Mouse (Mus musculus) CH12.LX (cell line): ENCODE measurements around the gene Spty2d1. TPM values are rescaled to one million over a fixed set of nuclear protein-coding genes. Genes with fewer than 3 reads are reported as not detected.

ENCODE experiments used
- DNase-seq: peaks from one replicate; pipeline ENCODE4 v3.0.0-alpha.2; 2013; ENCODE audit errors: extremely low read depth
- H3K27ac ChIP-seq: 2 replicates; pipeline ENCODE4 v1.5.1; 2012; ENCODE audit warnings: low read depth, mild to moderate bottlenecking, control low read depth, moderate library complexity; ENCODE audit not compliant: insufficient read depth
- H3K27me3 ChIP-seq: replicated peaks from 2 replicates; pipeline ENCODE3; 2012; ENCODE audit warnings: inconsistent platforms
- H3K36me3 ChIP-seq, 2 experiments: replicated peaks in 1 of 2; 2 replicates each; pipeline versions ENCODE3 to v1.6.1; 2012; ENCODE audit warnings: inconsistent platforms in 1 of 2, low read length in 1 of 2, mild to moderate bottlenecking in 1 of 2, mixed read lengths in 1 of 2, moderate library complexity in 1 of 2; ENCODE audit not compliant: control insufficient read depth in 1 of 2, insufficient read depth in 1 of 2
- H3K4me1 ChIP-seq, 2 experiments: 2 replicates each; pipeline ENCODE4 v1.6.1; 2012; ENCODE audit warnings: inconsistent platforms in 1 of 2, moderate library complexity in 1 of 2; ENCODE audit not compliant: insufficient read depth in 2 of 2, control insufficient read depth in 1 of 2
- H3K4me2 ChIP-seq: 2 replicates; pipeline ENCODE4 v1.6.1; 2012; ENCODE audit warnings: low read depth, mild to moderate bottlenecking, control low read depth; ENCODE audit not compliant: poor library complexity, insufficient read depth, severe bottlenecking
- H3K4me3 ChIP-seq, 3 experiments: fragments of 150-350 bp in 1 of 3; sonication (generic) in 1 of 3; replicated peaks in 1 of 3; 2 replicates each; pipeline versions ENCODE3 to v1.5.1; 2011 to 2012; ENCODE audit warnings: low read depth in 2 of 3, low read length in 2 of 3, mild to moderate bottlenecking in 2 of 3, moderate library complexity in 2 of 3, control low read depth in 1 of 3, improper control_type of control experiment in 1 of 3, inconsistent platforms in 1 of 3, mixed read lengths in 1 of 3; ENCODE audit not compliant: poor library complexity in 1 of 3
- H3K79me2 ChIP-seq: replicated peaks from 2 replicates; pipeline ENCODE4 v1.6.1; 2012; ENCODE audit warnings: mild to moderate bottlenecking, moderate library complexity; ENCODE audit not compliant: control insufficient read depth, poor library complexity, insufficient read depth, severe bottlenecking; ENCODE audit errors: extremely low read depth
- H3K9ac ChIP-seq: 2 replicates; pipeline ENCODE4 v1.6.1; 2012; ENCODE audit warnings: low read depth, mild to moderate bottlenecking, control low read depth, moderate library complexity; ENCODE audit not compliant: insufficient read depth
- H3K9me3 ChIP-seq: replicated peaks from 2 replicates; pipeline ENCODE3; 2012; ENCODE audit warnings: low read length, inconsistent platforms, mixed read lengths
- BHLHE40 ChIP-seq: IDR thresholded peaks from 2 replicates; pipeline ENCODE4 v1.6.1; 2011; ENCODE audit warnings: mild to moderate bottlenecking, low read depth, low read length, improper control_type of control experiment
- CHD2 ChIP-seq: IDR thresholded peaks from 2 replicates; pipeline ENCODE4 v1.6.1; 2011; ENCODE audit warnings: low read length, improper control_type of control experiment
- ELF1 ChIP-seq: IDR thresholded peaks from 2 replicates; pipeline ENCODE4 v1.6.1; 2014; ENCODE audit warnings: low read depth, mild to moderate bottlenecking, inconsistent platforms, low read length, improper control_type of control experiment
- ETS1 ChIP-seq: conservative IDR thresholded peaks from 2 replicates; pipeline ENCODE4 v1.6.1; 2012; ENCODE audit warnings: low read depth, mild to moderate bottlenecking, inconsistent platforms, low read length, improper control_type of control experiment, moderate library complexity
- GABPA ChIP-seq: IDR thresholded peaks from 2 replicates; pipeline ENCODE4 v1.6.1; 2012; ENCODE audit warnings: low read depth, low read length, improper control_type of control experiment, inconsistent platforms; ENCODE audit not compliant: insufficient replicate concordance
- JUND ChIP-seq: conservative IDR thresholded peaks from 2 replicates; pipeline ENCODE4 v1.6.1; 2011; ENCODE audit warnings: low read depth, low read length, improper control_type of control experiment
- MAX ChIP-seq: IDR thresholded peaks from 2 replicates; pipeline ENCODE4 v1.6.1; 2011; ENCODE audit warnings: low read length, improper control_type of control experiment
- MEF2A ChIP-seq: IDR thresholded peaks from 2 replicates; pipeline ENCODE4 v1.6.1; 2014; ENCODE audit warnings: low read depth, mild to moderate bottlenecking, inconsistent platforms, low read length, improper control_type of control experiment, borderline replicate concordance
- MXI1 ChIP-seq: IDR thresholded peaks from 2 replicates; pipeline ENCODE4 v1.6.1; 2011; ENCODE audit warnings: mild to moderate bottlenecking, low read depth, low read length, improper control_type of control experiment
- MYC ChIP-seq: IDR thresholded peaks from 2 replicates; pipeline ENCODE4 v1.6.1; 2011; ENCODE audit warnings: low read depth, mild to moderate bottlenecking, improper control_type of control experiment, low read length
- POLR2AphosphoS2 ChIP-seq: IDR thresholded peaks from 2 replicates; pipeline ENCODE4 v1.6.1; 2011; ENCODE audit warnings: low read depth, low read length, improper control_type of control experiment
- RAD21 ChIP-seq: IDR thresholded peaks from 2 replicates; pipeline ENCODE4 v1.6.1; 2011; ENCODE audit warnings: low read depth, mild to moderate bottlenecking, low read length, improper control_type of control experiment, moderate library complexity
- RCOR1 ChIP-seq: conservative IDR thresholded peaks from 2 replicates; pipeline ENCODE4 v1.6.1; 2012; ENCODE audit warnings: low read depth, mild to moderate bottlenecking, inconsistent platforms, low read length, improper control_type of control experiment
- SMC3 ChIP-seq: IDR thresholded peaks from 2 replicates; pipeline ENCODE4 v1.6.1; 2011; ENCODE audit warnings: low read depth, low read length, improper control_type of control experiment
- USF1 ChIP-seq: IDR thresholded peaks from 2 replicates; pipeline ENCODE4 v1.6.1; 2014; ENCODE audit warnings: low read depth, mild to moderate bottlenecking, inconsistent platforms, low read length, improper control_type of control experiment
- dilution Hi-C: fragments of 300-500 bp; cut with MboI; formaldehyde crosslinking; loops from 2 replicates; pipeline ENCODE4 v1.14.3; 2020; ENCODE audit warnings: low sequenced_read_pairs; ENCODE audit not compliant: extremely low pct_unique_long_range_greater_than_20kb, extremely low pct_ligation_motif_present
- in situ Hi-C: fragments of 300-500 bp; cut with MboI; formaldehyde crosslinking; loops from 3 replicates; pipeline ENCODE4 v1.14.3; 2019; ENCODE audit warnings: low sequenced_read_pairs, low pct_ligation_motif_present, low pct_unique_long_range_greater_than_20kb, mixed read lengths
- polyA plus RNA-seq: library from polyadenylated mRNA; unstranded; fragments of >175 nt; gene quantifications from 2 replicates; pipeline ENCODE4 v1.2.1, GENCODE M21; 2012; ENCODE audit warnings: low read depth; ENCODE audit not compliant: insufficient read length
- total RNA-seq, 2 experiments: library from RNA; depleted of rRNA; stranded (reverse); fragments of 300-350 nt in 1 of 2; fragments of >200 nt in 1 of 2; gene quantifications; 2 replicates each; pipeline ENCODE4 v1.2.3; 2012 to 2014

Spty2d1 gene
- total and polyA plus RNA-seq, 3 experiments: 10.5 to 32.6 (median 22.9) TPM

DNA sequence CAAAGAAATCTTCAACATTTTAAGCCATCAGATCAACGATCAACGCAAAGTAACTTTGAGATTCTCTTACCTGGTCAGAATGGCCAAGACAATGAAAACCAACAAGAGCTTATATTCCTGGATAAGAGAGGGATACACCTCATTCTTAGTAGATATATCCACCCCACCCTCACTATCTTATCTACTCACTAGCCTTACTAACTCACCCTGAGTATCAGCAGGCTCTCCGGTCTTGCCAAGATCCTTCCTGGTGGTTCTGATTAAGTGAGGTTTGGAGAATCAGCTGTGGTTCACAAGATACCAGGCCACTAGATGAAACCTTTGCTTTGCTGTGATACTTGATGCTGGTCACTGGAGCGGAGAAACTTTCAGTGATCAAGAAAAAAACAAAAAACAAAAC lies 33.6 kb downstream of the Spty2d1 start:
- Histone ChIP-seq H3K27me3 (no peaks in the 10 kb centered on the region), H3K4me2 (no peak overlapping the region), H3K9me3 (no peaks in the 10 kb centered on the region), H3K4me1 (no peaks in the 10 kb centered on the region), H3K79me2 (no peaks in the 10 kb centered on the region), H3K4me3 (no peak overlapping the region), H3K36me3 (no peaks in the 10 kb centered on the region), H3K9ac (no peak overlapping the region), H3K27ac (no peak overlapping the region)
- in situ Hi-C loops (no loop called here), dilution Hi-C loops (no loop called here)
- TF ChIP-seq BHLHE40 (no peak), GABPA (no peak), POLR2AphosphoS2 (no peak), MYC (no peak), USF1 (no peak), JUND (no peak), CHD2 (no peak), RCOR1 (no peak), MXI1 (no peak), MEF2A (no peak), ETS1 (no peak), SMC3 (no peak)
- no peak for DNase-seq

DNA sequence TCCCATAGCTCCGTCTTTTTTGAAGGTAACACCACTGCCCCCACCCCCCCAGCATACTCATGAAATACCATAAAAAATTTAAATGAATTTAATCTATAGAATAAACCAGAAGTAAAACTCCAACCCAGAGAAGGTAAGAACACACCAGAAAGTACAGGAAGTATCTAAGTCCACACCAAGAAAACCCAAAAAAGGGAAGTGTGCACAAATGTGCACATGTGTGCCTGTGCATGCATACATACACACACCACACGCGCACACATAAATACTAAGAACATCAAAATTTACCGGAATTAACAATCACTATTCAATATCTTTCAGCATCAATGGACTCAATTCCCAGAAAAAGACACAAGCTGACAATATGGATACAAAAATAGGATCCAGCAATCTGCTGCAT lies 38.3 kb downstream of the Spty2d1 start:
- DNase-seq: no peak
- in situ Hi-C loops: loop anchor here (10.0 kb wide), 1 partner anchor 175 kb away; no protein-coding TSS in a partner anchor
- Histone ChIP-seq H3K27ac (no peak overlapping the region), H3K36me3 (no peaks in the 10 kb centered on the region), H3K79me2 (no peaks in the 10 kb centered on the region), H3K9ac (no peak overlapping the region), H3K4me3 (no peak overlapping the region)
- TF ChIP-seq RAD21 (no peak), MAX (no peak), ELF1 (no peak), POLR2AphosphoS2 (no peak)
- TF ChIP-seq, all 38 proteins: peak for 0
- Histone ChIP-seq H3K4me2 (no peak overlapping the region), H3K27me3 (no peaks in the 10 kb centered on the region), H3K9me3 (no peaks in the 10 kb centered on the region), H3K4me1 (no peaks in the 10 kb centered on the region; a peak in 1 of 4 replicates)
- dilution Hi-C loops: no loop called here
